Mouse (Mus musculus): ENCODE data around the gene Rdh9. TPM values are rescaled to one million over a fixed set of nuclear protein-coding genes. Genes with fewer than 3 reads are reported as not detected.
"Not testable (repeated sequence)": the region's sequence is repeated elsewhere in the genome, so short reads cannot be mapped to it uniquely, and the experiment has no call there.

Rdh9 gene
- total RNA-seq, 2 experiments from 2014 or later: not detected

GRCm38 (mm10) chr10:127755246-127755645, 20.9 kb upstream of the Rdh9 start:
- ATAC-seq (replicated peaks; ENCODE audit: low FRiP score, poor library complexity, severe bottlenecking): no peak

DNA sequence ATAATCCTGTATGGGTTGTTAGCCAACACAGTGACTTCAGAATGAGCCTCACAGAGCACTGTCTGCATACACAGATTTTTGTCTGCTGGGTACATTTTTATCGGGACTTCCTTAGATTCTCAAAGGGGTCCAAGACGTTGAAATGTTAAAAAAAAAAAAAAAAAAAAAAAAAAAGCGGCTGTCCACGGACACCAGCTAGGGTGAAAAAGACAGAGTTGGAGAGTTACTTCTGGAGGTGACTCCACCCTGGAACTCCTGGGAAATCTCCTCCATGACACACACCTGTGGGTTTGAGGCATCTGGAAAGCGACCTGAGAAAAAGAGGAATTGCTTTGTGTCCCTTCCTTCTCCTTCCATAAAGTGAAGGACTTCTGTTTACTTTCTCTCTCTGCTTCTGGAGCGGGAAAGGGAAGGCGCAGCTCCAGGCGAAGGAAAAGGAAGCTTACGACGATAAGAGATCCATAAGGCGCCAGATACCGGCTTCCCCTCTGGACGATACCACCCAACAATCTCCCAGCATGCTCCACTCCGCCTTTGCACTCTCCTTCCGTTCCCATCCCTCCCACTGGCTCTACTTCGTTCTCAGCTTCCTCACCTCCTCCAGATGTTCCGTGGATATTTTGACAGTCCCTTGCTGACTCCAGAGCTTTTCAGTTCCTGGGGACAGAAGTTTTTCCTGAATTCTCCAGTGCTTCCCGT, 20.3 kb upstream of the Rdh9 start:
- no peak for ATAC-seq (replicated peaks; ENCODE audit: low FRiP score, poor library complexity, severe bottlenecking)

DNA sequence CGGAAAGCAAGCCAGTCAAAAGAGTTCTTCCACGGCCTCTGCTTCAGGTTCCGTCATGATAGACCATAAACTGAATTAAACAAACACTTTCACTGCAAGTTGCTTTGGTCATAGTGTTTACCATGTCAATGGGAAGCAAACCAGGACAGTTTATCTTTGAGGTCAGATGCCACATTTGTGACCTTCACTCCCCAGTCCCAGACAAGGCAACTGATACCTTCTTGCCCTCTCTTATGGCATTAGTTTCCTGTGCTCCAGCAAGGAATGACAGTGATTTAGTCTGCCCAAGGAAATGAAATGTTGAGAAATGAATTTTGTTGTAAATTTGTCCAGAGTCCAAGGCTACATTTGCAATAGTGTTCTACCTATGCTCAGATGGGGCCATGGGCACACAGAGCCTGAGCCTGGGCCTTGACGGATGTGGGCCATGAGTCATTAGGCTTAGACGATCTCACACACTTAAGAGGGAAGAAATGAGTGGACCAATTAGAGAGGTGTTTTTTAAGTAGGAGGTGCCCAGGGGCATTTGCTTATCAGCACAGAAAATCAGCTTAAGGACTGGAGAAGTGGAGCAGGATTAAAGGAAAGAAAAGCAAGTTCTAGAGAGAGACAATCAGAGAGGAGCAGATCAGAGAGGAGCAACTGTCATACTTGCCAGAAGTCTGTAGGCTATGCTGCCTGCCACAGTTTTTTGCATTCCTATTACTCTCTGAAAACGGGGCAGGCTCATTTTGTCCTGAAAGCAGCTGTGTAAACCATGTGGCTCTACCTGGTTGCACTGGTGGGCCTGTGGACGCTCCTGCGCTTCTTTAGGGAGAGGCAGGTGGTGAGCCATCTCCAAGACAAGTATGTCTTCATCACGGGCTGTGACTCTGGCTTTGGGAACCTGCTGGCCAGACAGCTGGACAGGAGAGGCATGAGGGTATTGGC, 16.7 kb upstream of the Rdh9 start, which contains the start of the genes Rdh1 and Rdh16f1:
TSS of gene Rdh1 (plus strand) at position 541 of the 930 bp plus-strand sequence.
TSS of gene Rdh16f1 (plus strand) at position 607 of the 930 bp plus-strand sequence.
- ATAC-seq (replicated peaks; ENCODE audit: low FRiP score, poor library complexity, severe bottlenecking): no peak

- not testable (repeated sequence) for ATAC-seq (replicated peaks; ENCODE audit: low FRiP score, poor library complexity, severe bottlenecking)
These were observed 13.3 kb upstream of the Rdh9 start for GRCm38 (mm10) chr10:127762926-127763325.

GRCm38 (mm10) chr10:127763914-127764680, 12.1 kb upstream of the Rdh9 start:
- ATAC-seq (replicated peaks; ENCODE audit: low FRiP score, poor library complexity, severe bottlenecking): no peak

GRCm38 (mm10) chr10:127766564-127766963, 9.6 kb upstream of the Rdh9 start:
- no peak for ATAC-seq (replicated peaks; ENCODE audit: low FRiP score, poor library complexity, severe bottlenecking)

DNA sequence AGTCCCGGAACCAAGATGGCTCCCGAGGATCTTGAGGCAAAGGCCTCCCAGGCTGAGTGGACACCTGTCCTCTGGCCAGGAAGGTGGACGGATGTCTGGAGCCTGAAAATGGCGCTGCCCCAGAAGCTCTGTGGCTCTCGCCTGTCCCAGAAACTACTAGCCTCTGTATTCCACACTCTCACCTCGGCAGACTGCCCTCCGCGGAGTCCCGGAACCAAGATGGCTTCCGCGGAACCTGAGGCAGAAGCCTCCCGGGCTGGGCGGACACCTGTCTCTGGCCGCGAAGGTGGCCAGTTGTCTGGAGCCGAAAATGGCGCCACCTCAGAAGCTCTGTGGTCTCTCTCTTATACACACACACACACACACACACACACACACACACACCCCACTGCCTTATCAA, 6.1 kb downstream of the Rdh9 start:
- ATAC-seq (replicated peaks; ENCODE audit: low FRiP score, poor library complexity, severe bottlenecking): not testable (repeated sequence)

DNA sequence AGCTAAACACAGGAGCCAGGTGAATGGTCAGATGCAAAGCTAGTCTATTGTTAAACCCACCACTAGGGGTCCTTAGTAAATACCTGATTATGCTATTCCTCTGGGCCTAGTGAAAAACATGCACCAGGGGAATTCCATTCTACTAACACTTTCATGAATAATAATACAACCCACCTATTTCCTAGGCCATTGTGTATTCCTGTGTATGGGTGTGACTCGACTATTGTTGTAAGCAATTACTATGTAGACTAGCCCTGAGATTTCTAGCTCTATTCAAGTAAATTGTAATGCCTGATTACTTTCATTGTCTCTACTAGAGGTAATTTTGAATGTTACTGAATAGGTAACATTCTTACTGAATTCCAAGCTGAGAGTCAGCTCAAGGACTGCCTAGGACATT, 9.2 kb downstream of the Rdh9 start:
- not testable (repeated sequence) for ATAC-seq (replicated peaks; ENCODE audit: low FRiP score, poor library complexity, severe bottlenecking)

- no peak for ATAC-seq (replicated peaks; ENCODE audit: low FRiP score, poor library complexity, severe bottlenecking)
These were observed 23.1 kb downstream of the Rdh9 start for GRCm38 (mm10) chr10:127799295-127799694.

DNA sequence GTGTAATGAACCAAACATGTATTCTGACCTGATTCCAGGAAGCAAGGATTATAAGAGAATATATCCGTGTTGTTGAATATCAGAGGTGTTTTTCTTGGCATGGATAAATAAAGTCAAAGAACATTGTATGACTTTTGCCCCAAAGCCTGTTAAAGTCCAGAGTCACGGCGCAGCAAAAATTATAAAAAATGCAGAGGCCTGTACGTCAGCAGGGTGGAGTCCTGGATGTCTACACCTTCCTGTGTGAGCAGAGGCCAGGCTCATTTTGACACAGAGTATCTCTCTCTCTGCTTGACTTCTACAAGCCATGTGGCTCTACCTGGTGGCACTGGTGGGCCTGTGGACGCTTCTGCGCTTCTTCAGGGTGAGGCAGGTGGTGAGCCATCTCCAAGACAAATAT, 24.7 kb downstream of the Rdh9 start, which contains the start of gene Rdh16:
TSS of gene Rdh16 (plus strand) at position 262 of the 400 bp plus-strand sequence.
- no peak for ATAC-seq (replicated peaks; ENCODE audit: low FRiP score, poor library complexity, severe bottlenecking)

DNA sequence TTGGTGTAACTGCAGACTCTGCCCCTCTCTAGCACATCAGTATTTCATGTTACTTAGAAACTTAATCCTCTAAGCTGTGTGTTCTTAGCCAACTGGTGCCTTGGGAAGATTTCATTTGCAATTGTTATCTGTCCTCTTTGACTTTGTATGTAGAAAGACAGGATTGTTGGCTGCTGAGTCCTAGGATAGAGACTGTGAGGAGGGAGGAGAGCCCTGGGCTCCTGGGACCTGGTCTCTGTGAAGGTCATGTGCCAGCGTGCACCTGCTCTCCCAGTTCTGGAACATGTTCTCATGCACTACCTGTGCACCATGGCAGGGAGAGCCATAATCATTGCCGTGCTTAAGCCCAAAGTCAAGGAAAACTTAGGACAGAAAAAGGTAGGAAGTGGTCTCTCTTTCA, 25.4 kb downstream of the Rdh9 start:
- no peak for ATAC-seq (replicated peaks; ENCODE audit: low FRiP score, poor library complexity, severe bottlenecking)

DNA sequence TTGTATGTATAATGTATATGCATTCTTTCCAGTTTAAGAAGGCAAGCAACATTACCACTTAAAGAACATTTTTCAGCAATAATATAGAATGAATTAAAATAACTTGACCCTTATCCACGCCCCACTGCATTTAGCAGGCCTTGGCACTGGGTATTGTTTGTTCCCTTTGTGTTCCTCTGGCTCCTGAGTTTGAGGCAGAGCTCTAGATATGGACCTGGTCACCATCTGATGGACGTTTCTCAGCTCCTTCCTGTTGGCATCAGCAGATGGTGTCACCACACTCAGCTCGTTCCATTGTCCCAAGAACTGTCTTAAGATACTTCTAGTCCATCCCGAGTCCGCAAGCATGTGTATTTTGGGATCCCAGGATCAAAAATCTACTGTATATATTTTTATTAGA, 26.1 kb downstream of the Rdh9 start:
- ATAC-seq (replicated peaks; ENCODE audit: low FRiP score, poor library complexity, severe bottlenecking): no peak

DNA sequence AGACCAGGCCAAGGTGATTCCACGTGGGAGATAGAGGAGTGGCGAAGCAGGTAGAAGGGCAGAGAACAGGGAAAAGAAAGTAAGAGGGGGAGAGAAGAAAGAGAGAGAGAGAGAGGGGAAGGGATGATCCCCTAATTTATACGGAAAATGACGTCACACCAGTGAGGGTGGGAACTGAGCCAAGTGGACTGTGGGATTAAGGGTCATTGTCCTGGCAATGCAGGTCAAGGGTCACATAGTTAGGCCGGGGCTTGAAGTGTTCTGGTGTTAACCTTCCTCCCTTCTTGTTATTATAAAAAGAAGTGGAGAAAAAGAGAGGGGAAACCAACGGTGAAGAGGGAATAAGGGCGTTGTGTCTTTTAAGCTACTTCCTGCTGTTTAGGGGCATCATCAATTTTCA, 28.2 kb downstream of the Rdh9 start:
- ATAC-seq (replicated peaks; ENCODE audit: low FRiP score, poor library complexity, severe bottlenecking): no peak

DNA sequence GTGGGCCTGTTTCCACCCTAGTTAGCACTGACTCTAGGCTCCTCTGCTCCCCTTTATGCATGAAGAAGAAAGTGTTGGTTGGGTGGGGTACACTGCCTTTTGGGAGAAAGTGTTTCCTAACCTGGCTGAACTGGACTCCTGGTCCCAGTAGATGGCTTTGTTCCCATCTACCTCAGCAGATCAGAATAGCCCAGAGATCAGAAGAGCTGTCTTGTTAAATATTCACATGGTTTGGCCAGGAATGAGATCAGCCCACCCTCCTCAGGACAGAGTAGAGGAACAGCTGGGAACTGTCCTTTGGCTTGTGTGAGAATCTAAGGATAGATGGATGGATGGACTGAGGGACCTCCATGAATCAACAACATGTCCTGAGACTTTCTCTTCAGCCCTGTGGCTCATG, 39.7 kb downstream of the Rdh9 start:
- ATAC-seq (replicated peaks; ENCODE audit: low FRiP score, poor library complexity, severe bottlenecking): no peak

DNA sequence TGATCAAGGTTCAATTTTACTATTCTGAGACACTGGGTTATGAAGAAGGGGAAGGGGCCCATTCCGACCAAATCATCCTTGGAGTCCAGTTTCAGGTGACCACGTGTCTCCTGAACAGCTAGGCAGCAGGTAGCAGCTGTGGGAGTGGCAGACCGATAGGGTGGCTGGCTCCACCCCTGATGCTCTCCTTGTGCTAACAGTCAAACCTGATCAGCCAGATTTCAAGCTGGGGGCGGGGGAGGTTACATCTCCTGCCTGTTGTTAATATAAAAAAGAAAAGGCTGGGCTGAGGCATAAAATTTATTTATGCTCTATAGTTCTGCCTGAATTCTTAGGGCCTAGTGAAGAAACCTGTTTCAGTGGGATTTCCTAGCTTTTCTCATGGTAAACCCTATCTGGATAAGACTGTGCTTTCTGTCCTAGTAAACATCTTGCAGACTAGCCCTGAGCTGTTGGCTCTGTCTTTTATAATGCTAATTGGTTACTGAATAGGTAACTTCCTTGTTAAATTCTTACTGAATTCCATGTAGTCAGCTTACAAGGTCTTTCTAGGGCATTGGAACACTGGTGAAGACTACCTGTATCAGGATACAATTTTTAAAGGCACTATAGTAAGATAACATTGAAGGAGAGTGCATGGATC, 41.2 kb downstream of the Rdh9 start:
- ATAC-seq (replicated peaks; ENCODE audit: low FRiP score, poor library complexity, severe bottlenecking): not testable (repeated sequence)

DNA sequence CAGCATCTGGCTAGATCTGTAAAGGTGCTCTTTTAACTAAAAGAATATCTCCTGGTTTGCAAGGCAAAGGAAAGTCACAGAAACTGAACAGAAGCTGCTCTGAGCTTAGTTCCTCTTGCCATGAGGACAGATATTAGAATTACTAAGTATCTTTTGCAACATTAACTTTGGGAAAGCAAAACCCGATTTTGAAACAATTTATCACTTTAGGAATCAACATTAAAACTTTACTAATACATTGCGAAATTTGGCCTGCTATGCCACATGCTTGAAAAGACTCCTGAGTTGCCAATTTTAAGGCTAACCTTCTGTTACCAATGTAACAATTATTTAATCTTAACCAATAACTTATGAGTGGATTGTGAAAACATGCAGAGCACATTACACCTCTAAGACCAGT, 45.6 kb downstream of the Rdh9 start:
- ATAC-seq (replicated peaks; ENCODE audit: low FRiP score, poor library complexity, severe bottlenecking): not testable (repeated sequence)

GRCm38 (mm10) chr10:127825386-127825785, 49.2 kb downstream of the Rdh9 start:
- no peak for ATAC-seq (replicated peaks; ENCODE audit: low FRiP score, poor library complexity, severe bottlenecking)

- ATAC-seq (replicated peaks; ENCODE audit: low FRiP score, poor library complexity, severe bottlenecking): no peak
These were observed 52.9 kb downstream of the Rdh9 start for GRCm38 (mm10) chr10:127829121-127829520.

DNA sequence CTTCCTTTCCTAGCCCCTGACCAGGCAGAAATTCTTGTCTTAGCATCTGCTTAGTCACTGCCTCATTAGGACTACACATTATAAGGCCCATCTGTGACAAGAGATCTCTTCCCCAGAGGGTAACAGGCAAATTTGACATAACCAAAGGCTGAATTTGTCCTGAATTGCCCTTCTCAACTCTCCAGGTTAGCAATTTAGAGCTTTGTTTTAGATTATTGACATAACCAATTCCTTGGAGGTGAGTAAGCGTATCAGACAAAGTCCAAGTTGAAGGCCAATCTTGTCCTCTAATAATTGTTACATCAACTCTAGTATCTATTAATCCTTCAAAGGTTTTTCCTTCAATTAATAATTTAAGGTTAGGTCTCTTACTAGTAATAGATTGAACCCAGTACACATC, 58.0 kb downstream of the Rdh9 start:
- not testable (repeated sequence) for ATAC-seq (replicated peaks; ENCODE audit: low FRiP score, poor library complexity, severe bottlenecking)

DNA sequence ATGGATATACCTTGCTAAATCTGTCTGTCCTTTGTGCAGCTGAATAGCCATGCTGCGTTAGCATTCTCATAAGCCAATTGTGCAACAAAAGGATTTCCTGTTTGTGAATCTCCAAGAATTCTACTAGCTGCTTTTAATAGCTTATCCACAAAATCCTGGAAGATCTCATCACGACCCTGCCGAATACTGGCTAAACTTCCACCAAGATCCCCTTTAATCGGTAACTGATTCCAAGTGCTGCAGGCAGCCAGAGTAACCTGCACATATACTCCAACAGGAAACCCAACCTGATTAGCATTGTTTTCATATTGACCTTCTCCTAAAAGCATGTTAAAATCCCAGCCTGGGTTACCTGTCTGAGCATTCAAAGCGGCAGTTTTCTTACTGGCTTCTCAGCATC, 59.1 kb downstream of the Rdh9 start:
- no peak for ATAC-seq (replicated peaks; ENCODE audit: low FRiP score, poor library complexity, severe bottlenecking)
